Mouse (Mus musculus) layer of hippocampus, adult 9-11 months (tissue): ENCODE measurements at regions not wholly inside any gene's neighbourhood (a gene's known extent, or its start where the extent isn't known, plus 50 kb on each side); places are given as distances from the start of the nearest gene placed in this dataset.
A peak's percentile ranks its signal among the peaks of the same experiment; 100 is the strongest.

Experiments used
- DNase-seq: peaks from one replicate; pipeline ENCODE4 v3.0.0; 2022

- DNase-seq: no peak
These were observed 55.7 kb downstream of the Otor start for GRCm38 (mm10) chr2:143133931-143134330.

- DNase-seq: no peak
These were observed 70.9 kb downstream of the Otor start for GRCm38 (mm10) chr2:143149189-143149588.

DNA sequence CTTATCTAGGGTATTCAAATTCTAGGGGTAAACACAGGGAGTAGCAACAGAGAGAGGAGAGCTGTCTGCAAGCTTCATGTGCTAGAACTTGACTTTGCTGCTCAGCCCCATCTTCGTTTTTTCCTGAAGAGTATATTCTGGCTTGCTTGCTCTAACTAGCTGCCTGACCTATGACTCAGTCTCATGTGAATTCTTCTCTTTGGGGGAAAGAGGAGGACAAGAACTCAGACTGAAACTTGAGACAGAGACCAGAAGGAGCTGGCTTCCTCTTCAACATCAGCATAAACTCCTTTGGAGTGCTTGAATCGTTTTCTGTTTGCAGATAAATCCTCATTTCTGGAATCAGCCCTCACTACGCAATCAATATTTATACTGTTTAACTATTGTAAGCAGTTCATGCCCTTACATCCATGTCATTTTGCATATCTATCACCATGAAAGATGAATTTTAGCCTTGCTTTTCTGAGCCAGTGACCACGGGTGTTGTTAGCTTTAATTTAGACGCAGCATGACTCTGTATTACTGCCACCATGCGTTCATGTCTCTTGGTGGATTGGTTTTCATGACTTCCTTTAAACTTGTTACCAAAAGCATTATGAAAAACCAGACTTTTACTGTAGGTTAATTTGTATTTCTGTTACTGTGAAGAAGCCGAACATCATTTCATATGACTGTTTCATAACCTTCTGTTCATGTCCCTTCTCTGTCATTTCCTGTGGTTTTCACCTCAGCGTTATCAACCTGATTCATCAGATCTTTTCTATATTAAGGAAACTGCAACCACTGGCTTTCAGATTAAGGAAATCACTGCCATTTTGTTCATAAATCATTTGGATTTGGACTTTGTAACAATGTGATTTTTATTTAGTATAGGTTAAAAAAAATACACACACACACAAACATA is 86.1 kb downstream of the Otor start:
- DNase-seq: no peak

DNA sequence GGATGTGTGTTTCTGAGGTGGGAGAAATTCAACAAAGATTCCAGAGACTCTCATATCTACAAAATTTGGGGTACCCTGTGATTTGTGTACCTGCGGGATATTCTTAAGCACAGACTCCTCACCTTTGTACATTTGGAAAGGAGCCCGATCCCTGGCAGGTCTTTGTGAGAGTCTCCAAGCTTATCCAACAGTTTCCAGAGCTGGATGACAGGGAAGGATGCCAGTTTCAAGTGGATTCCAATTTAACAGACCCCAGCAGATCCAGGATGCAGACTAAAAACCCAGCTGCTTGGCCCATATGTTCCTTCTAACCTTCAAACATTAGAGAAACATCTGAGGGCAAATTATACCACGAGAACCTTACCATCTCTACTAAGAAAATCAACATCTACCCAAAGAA is 88.5 kb downstream of the Otor start:
- no peak for DNase-seq

- no peak for DNase-seq
These were observed 92.4 kb downstream of the Otor start for GRCm38 (mm10) chr2:143170648-143171047.

GRCm38 (mm10) chr2:143184614-143185013 is 106.3 kb downstream of the Otor start:
- peak; percentile 18 for DNase-seq

DNA sequence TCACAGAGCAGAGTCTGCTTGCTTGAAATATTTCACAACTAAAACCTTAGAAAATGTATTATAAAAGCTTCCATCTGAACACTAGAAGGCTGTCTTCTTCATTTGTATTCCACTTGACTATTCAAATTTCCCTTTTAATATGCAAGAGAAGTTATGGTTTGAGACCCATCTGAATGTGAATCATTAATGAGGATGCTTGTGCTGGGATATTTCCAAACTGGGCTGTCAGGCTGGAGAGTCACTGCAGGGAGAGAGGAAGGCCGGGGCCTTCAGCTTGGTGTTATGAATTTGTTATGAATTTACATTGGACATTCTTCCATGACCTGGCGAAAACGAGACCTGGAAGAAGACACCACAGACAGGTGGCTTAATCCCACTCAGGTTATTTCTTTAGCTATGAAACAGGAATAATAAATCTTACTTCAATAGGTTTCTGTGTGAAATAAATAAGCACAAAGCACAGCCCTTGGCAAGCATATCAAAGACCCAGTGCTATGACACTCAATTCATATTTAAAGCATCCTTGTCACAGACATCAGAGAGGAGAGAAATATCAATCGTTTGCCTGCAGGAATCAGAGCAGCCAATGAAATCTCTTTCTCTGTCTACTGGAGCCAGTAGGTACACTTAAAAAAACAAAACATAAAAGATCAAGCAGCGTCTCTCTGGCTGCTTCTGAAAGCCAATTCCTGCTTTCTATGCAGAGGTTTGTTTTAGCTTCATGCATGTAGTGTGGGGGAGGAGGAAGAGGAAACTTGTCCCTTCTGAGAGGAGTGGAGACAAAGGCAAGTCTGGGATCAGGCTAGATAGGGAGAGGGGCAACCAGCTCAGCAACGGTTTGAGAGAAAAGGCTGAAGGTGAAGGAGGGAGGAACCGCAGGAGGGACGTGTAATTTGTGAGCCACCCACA is 114.2 kb downstream of the Otor start:
- DNase-seq: no peak

- DNase-seq: no peak
These were observed 114.9 kb downstream of the Otor start for GRCm38 (mm10) chr2:143193165-143193551.

DNA sequence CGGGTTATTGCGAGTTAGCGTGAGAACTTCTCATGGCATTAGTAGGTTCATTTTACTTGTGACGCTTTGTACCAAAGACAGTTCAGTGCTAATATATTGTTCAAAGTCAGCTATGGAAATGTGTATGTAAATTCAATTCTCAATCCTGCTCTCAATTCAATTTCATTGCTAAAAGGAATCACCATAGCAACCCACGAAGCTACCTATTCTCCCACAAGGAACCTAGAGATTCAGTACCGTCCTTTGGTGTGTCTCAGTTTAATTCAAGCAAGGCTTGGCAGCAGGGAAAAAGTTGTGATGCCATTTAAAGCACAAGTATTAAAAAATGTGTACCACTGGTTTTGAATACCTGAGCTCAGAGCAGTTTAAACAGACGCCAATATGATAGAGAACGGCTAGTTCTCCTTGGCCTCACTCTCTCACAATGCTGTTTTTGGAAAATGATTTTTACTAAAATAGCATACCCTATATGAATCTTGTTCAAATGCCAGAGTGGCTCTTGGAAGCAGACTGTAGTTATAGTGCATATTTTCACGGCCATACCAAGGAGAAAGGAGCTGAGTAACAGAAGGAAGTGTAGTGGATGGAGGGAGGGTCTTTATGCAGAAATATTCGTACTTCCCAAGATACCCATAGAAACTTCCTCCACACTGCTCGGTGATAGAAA is 121.4 kb downstream of the Otor start:
- DNase-seq: no peak

GRCm38 (mm10) chr2:143206053-143206452 is 127.8 kb downstream of the Otor start:
- no peak for DNase-seq

DNA sequence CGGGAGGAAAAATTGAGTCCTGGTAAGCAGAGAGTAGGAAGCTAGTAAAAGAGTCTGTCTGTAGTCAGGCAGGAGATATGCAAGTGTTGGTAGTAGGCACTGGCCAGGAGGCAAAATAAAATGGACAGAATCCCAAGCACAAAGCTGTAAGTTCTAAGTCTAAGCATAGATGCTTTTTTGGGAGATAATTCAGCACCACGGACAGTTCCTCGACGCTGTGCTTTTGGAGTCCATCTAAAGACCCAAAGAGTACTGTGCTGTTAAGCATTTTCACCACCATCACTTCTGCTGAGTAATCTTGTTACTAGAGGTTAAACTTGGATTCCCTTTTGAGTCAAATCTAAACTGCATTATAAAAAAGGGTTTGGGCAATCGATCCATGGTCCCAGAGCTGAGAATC is 128.9 kb downstream of the Otor start:
- DNase-seq: no peak

DNA sequence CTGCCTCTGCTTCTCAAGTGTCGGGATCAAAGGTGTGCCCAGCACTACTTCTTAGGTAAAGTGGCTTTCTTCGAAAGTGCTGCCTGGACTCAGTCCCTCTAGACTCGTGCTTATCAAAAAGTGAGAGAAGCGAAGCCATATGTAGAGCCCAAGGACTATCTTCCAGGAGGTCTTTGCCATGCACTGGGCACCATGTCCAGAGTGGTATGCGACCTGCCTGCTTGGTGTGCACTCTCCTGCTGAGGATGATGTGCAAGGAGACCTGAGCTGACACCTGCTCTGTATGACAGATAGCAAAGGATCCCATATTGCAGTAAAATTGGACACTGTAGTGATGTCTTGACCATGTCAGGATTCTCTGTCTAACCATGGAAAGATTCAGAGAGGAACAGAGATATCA is 139.0 kb downstream of the Otor start:
- DNase-seq: no peak

- DNase-seq: peak; percentile 94
These were observed 139.6 kb downstream of the Otor start for GRCm38 (mm10) chr2:143217760-143218358.

GRCm38 (mm10) chr2:143222326-143222725 is 144.1 kb downstream of the Otor start:
- peak; percentile 10 for DNase-seq

DNA sequence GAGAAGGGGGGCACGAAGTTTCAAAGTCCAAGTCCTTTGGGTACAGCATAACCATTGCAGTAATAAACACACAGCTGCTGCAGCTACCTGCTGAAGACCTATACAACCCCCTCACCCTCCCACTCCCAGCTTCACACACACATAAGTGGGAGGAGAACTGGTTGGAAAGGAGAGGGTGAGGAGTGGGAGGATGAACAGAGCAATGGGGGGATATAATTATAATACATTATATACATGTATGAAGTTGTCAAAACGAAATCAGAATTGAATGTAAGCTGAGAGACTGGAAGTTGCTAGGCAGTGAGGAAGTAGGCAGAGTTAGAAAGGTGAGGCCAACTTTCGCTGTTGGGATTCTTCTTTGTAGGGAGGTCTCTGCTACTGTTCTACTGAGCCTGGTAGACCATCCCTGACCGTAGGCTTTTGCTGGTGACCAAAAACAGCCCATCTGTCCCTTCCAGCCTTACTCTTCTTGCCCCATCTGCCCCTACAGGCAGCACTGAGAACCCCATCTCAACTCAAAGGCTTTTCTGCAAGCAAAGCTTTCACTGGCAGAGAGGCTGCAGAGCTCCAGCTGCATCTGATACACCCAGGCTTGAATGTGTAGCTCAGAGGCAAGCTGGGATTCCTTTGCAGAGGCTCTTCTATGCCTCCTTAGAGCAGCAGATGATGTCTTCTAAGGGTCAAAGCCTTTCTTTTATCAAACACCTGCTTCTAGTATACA is 146.3 kb downstream of the Otor start:
- no peak for DNase-seq

DNA sequence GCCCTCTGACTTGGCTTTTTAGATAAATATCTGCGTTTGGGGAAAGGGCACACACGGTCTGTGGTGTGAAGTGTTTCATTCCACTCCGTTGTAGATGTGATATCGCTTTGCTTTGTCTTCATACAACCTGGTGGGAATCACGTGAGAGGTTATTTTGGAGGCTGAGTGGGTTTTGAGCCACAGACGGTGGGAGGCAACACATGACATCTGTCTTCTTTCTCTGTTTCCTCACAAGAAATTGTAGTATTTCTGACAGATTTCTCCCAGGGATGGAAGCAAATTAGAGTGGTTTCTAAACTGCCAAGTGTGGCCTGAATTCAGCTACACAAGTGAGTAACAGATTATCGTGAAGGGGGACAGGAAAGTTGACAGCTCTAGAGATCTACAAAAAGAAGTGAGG is 155.5 kb downstream of the Otor start:
- DNase-seq: peak; percentile 51

DNA sequence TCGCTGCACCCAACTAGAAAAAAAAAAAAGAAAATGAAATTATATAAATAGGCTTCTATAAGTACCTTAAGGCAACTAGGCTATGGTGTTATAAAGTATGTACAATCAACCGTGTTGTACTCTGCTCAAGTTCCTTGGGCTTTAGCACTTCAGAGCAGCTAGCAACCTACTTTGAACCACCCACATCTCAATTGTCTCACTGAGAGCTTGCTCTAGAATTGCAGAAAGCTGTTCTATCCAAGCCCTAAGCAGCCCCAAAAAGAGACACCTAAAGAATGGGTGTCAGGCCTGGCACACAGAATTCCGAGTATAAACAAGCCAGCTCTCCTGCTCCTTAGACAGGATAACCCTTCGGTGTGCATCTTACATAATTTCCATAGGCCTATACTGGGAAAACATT is 162.0 kb downstream of the Otor start:
- no peak for DNase-seq

GRCm38 (mm10) chr2:143243741-143244140 is 165.5 kb downstream of the Otor start:
- no peak for DNase-seq

GRCm38 (mm10) chr2:143246131-143246665 is 167.9 kb downstream of the Otor start:
- DNase-seq: peak; percentile 68

GRCm38 (mm10) chr2:143269026-143269425 is 190.8 kb downstream of the Otor start:
- DNase-seq: no peak

- DNase-seq: no peak
These were observed 192.6 kb downstream of the Otor start for GRCm38 (mm10) chr2:143270826-143271225.
